Mouse (Mus musculus) duodenum, adult 2 months (tissue): ENCODE results near the gene Adap1. TPM values are rescaled to one million over a fixed set of nuclear protein-coding genes. Genes with fewer than 3 reads are reported as not detected.

Experiments used
- polyA plus RNA-seq: library from polyadenylated mRNA; depleted of rRNA; stranded (reverse); fragments of >200 nt; gene quantifications from 2 replicates; pipeline ENCODE4 v1.2.3, GENCODE M21; 2012; ENCODE audit warnings: low replicate concordance; rRNA removed

The Adap1 gene
- polyA plus RNA-seq = 68.9 and 279 TPM in 2 replicates

GRCm38 (mm10) chr5:139325395-139325966, at the start of gene Adap1:
Gene Adap1, minus strand, starts transcription at chr5:139325622.

GRCm38 (mm10) chr5:139352317-139352716, 26.9 kb upstream of the Adap1 start, which contains the start of gene Cyp2w1:
Gene Cyp2w1, plus strand, starts transcription at chr5:139352617.

GRCm38 (mm10) chr5:139351134-139351533, 25.7 kb upstream of the Adap1 start, which contains the start of gene Cox19:
Gene Cox19, minus strand, starts transcription at chr5:139351418.

DNA sequence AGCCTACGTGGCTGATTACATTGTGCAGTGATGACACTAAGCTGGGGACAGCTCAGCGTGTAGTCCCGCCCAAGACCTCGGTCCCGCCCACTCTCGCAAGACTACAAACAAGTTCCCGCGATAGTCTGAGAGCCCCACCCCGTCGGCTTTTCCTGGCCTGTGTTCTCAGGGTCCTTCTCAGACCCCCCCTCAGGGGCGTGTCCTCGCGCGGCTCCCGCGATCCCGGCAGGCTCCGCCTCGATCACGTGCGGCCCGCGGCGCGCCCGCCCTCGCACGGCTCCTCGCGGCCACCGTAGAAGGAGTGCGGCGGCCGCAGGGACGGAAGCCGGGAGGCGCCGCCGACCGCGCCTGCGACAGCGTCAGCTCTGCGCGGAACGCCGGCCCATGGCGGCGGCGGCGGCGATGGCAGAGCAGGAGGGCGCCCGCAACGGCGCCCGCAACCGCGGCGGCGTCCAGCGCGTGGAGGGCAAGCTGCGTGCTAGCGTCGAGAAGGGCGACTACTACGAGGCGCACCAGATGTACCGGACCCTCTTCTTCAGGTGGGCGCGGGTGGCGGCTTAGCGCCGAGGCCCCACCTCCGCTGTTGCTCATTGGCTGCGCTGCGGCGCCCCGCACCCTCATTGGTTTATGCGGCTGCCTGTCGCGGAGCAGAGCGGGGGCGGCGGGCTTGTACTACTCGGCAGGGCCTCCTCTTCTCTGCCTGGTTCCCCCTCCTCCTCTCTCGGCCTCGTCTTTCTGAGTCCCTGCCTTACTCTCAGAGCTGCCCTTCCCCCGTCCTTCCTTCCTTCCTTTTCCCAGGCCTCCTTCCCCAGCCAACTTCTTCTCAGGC, 73.1 kb downstream of the Adap1 start, which contains the start of gene Get4:
Gene Get4, plus strand, starts transcription at position 244 of the 829 bp plus-strand sequence.

Other genes starting within 250 kb of the Adap1 start
- gene Prkar1b, start 175.6 kb downstream of the Adap1 start, polyA plus RNA-seq = 4.2 and 4.3 TPM in 2 replicates
- gene Dnaaf5, start 175.4 kb downstream of the Adap1 start, polyA plus RNA-seq = 13.4 and 17.6 TPM in 2 replicates
- gene Sun1, start 125.0 kb downstream of the Adap1 start, polyA plus RNA-seq = 15.0 and 20.7 TPM in 2 replicates
- gene Get4, start 73.3 kb downstream of the Adap1 start, polyA plus RNA-seq = 87.8 and 252 TPM in 2 replicates
- 109 and 165 TPM in 2 replicates for gene Cox19, start 25.8 kb upstream of the Adap1 start, polyA plus RNA-seq
- 0.56 and 2.7 TPM in 2 replicates for gene Cyp2w1, start 27.0 kb upstream of the Adap1 start, polyA plus RNA-seq
- 3.5 and 4.3 TPM in 2 replicates for gene Gpr146, start 52.1 kb upstream of the Adap1 start, polyA plus RNA-seq
- 2.6 and 3.4 TPM in 2 replicates for gene C130050O18Rik, start 79.7 kb upstream of the Adap1 start, polyA plus RNA-seq
- 1.3 and 2.0 TPM in 2 replicates for gene Gper1, start 97.5 kb upstream of the Adap1 start, polyA plus RNA-seq
- 5.3 and 5.8 TPM in 2 replicates for gene 3110082I17Rik, start 134.9 kb upstream of the Adap1 start, polyA plus RNA-seq
- gene Zfand2a, start 158.9 kb upstream of the Adap1 start, polyA plus RNA-seq = 6.3 and 7.6 TPM in 2 replicates
- gene Uncx, start 217.9 kb upstream of the Adap1 start, polyA plus RNA-seq = not detected in 2 replicates